Mouse (Mus musculus): ENCODE measurements at regions not wholly inside any gene's neighbourhood (a gene's known extent, or its start where the extent isn't known, plus 50 kb on each side); places are given as distances from the start of the nearest gene placed in this dataset.

DNA sequence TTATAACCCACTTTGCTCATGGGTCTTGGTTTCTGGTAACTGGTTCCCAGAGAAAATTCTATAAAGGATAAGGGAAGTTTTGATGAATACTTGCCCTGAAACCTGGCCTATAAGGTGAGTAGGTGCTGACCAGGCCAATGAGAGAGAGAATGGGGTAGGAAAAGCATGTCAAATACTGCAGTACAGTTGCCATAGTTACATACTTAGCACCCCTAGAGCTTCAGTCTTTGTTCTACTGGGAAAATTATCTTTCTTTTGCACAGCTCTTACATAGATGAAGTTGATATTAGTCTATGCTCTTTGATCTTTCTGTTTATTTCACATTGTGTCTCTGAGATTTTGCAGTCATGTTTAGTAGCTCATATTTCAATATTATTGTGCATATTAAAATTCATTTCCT is 373.8 kb downstream of the Rad51ap2 start:
- TF ChIP-seq CTCF (IDR thresholded peaks at IDR 0.05; ENCODE audit: low read depth, low read length) (no peak), POLR2A (IDR thresholded peaks at IDR 0.05; ENCODE audit: extremely low read depth, insufficient read depth, low read length) (no peak)

Measured in liver, adult 2 months (tissue).